ENCODE assay signal across 27 mouse cellular contexts in genomic region chr2:48627011-48627410, GRCm38 (mm10).
DNase-seq lines count a peak whose midpoint lies in the region; ATAC-seq and TF ChIP-seq lines count a peak whose summit lies in the region.
"Had no signal": no experiment of that assay in that cellular context is flagged by ENCODE, and none has a peak within 500 bp of the region (broad histone marks: within the 10 kb centered on the region; RNA-seq: fewer than 3 reads in every experiment).

No protein-coding gene starts in this region.

- intact Hi-C loops in left cerebral cortex, postnatal 36 days (cut with DNase I) = loop anchor here (10.0 kb wide), 1 partner anchor 108 kb away; no protein-coding TSS in a partner anchor

- H3K4me3 ChIP-seq in forebrain, embryonic 15.5 days = no peak overlapping the region
- H3K4me3 ChIP-seq in forebrain, embryonic 12.5 days (replicated peaks) = no peak overlapping the region
- no peak overlapping the region for H3K4me3 ChIP-seq in midbrain, embryonic 15.5 days
- H3K4me3 ChIP-seq: embryonic facial prominence, embryonic 10.5 days; embryonic facial prominence, embryonic 15.5 days; intestine, embryonic 15.5 days; left cerebral cortex, adult 2 months; liver, embryonic 12.5 days; megakaryocyte, embryonic 14.5 days; midbrain, embryonic 12.5 days; stomach, embryonic 15.5 days had no signal

- H3K27ac ChIP-seq in forebrain, embryonic 15.5 days (replicated peaks) = no peak overlapping the region
- H3K27ac ChIP-seq in forebrain, embryonic 12.5 days = no peak overlapping the region
- H3K27ac ChIP-seq in midbrain, embryonic 15.5 days = no peak overlapping the region
- H3K27ac ChIP-seq: embryonic facial prominence, embryonic 10.5 days; embryonic facial prominence, embryonic 15.5 days; hindbrain, postnatal 0 days; intestine, embryonic 15.5 days; kidney, postnatal 0 days; left cerebral cortex, adult 2 months; liver, embryonic 12.5 days; midbrain, embryonic 12.5 days; stomach, embryonic 15.5 days had no signal

- H3K4me2 ChIP-seq in forebrain, embryonic 15.5 days (replicated peaks) = no peak overlapping the region
- H3K4me2 ChIP-seq in forebrain, embryonic 12.5 days = no peak overlapping the region
- H3K4me2 ChIP-seq in midbrain, embryonic 15.5 days = no peak overlapping the region
- H3K4me2 ChIP-seq: embryonic facial prominence, embryonic 15.5 days; intestine, embryonic 15.5 days; liver, embryonic 12.5 days; midbrain, embryonic 12.5 days; stomach, embryonic 15.5 days had no signal

- no peak for TF ChIP-seq CTCF in brain, embryonic 14.5 days (IDR thresholded peaks at IDR 0.05; ENCODE audit: borderline replicate concordance, extremely low read depth, insufficient read depth, insufficient read length)

- H3K9me3 ChIP-seq in forebrain, embryonic 15.5 days = no peaks in the 10 kb centered on the region
- H3K9me3 ChIP-seq in forebrain, embryonic 12.5 days = no peaks in the 10 kb centered on the region
- no peaks in the 10 kb centered on the region for H3K9me3 ChIP-seq in midbrain, embryonic 15.5 days
- H3K9me3 ChIP-seq: embryonic facial prominence, embryonic 10.5 days; embryonic facial prominence, embryonic 15.5 days; intestine, embryonic 15.5 days; liver, embryonic 12.5 days; midbrain, embryonic 12.5 days; stomach, embryonic 15.5 days had no signal

- no peaks in the 10 kb centered on the region for H3K36me3 ChIP-seq in forebrain, embryonic 15.5 days
- no peaks in the 10 kb centered on the region for H3K36me3 ChIP-seq in forebrain, embryonic 12.5 days (replicated peaks)
- no peaks in the 10 kb centered on the region for H3K36me3 ChIP-seq in midbrain, embryonic 15.5 days (replicated peaks)
- H3K36me3 ChIP-seq: embryonic facial prominence, embryonic 10.5 days; embryonic facial prominence, embryonic 15.5 days; intestine, embryonic 15.5 days; liver, embryonic 12.5 days; midbrain, embryonic 12.5 days; stomach, embryonic 15.5 days had no signal

- ATAC-seq in forebrain, embryonic 15.5 days (replicated peaks) = peak; percentile 63; the same call in 1 of the 2 replicates
- no peak for ATAC-seq in forebrain, embryonic 12.5 days (ENCODE audit: low FRiP score)
- ATAC-seq in midbrain, embryonic 15.5 days (replicated peaks) = no peak
- ATAC-seq: hindbrain, postnatal 0 days; intestine, embryonic 15.5 days; liver, embryonic 12.5 days; liver, postnatal 0 days; Patski had no signal

- 62% methylated on average over 4 of the region's 4 CpGs for WGBS in forebrain, embryonic 15.5 days
- 87% methylated on average over 4 of the region's 4 CpGs for WGBS in forebrain, embryonic 12.5 days
- 83% methylated on average over 4 of the region's 4 CpGs for WGBS in midbrain, embryonic 15.5 days

- TF ChIP-seq POLR2A in brain, embryonic 14.5 days (IDR thresholded peaks at IDR 0.05; ENCODE audit: borderline replicate concordance, extremely low read depth, insufficient read depth, insufficient read length, poor library complexity, severe bottlenecking) = no peak

- H3K4me1 ChIP-seq in forebrain, embryonic 15.5 days = peaks cover 19% of the 10 kb centered on the region
- peaks cover 14% of the 10 kb centered on the region for H3K4me1 ChIP-seq in forebrain, embryonic 12.5 days
- H3K4me1 ChIP-seq in midbrain, embryonic 15.5 days = peaks cover 7% of the 10 kb centered on the region; the same call in 1 of the 2 replicates
- H3K4me1 ChIP-seq: embryonic facial prominence, embryonic 10.5 days; embryonic facial prominence, embryonic 15.5 days; intestine, embryonic 15.5 days; liver, embryonic 12.5 days; megakaryocyte, embryonic 14.5 days had no signal

- H3K27me3 ChIP-seq in forebrain, embryonic 15.5 days = no peaks in the 10 kb centered on the region
- no peaks in the 10 kb centered on the region for H3K27me3 ChIP-seq in forebrain, embryonic 12.5 days
- no peaks in the 10 kb centered on the region for H3K27me3 ChIP-seq in midbrain, embryonic 15.5 days (replicated peaks)
- H3K27me3 ChIP-seq: embryonic facial prominence, embryonic 15.5 days; intestine, embryonic 15.5 days; liver, embryonic 12.5 days; megakaryocyte, embryonic 14.5 days; midbrain, embryonic 12.5 days; Patski; stomach, embryonic 15.5 days had no signal

- H3K9ac ChIP-seq in forebrain, embryonic 15.5 days (replicated peaks) = no peak overlapping the region
- H3K9ac ChIP-seq in forebrain, embryonic 12.5 days = no peak overlapping the region
- H3K9ac ChIP-seq in midbrain, embryonic 15.5 days = no peak overlapping the region
- H3K9ac ChIP-seq: embryonic facial prominence, embryonic 15.5 days; intestine, embryonic 15.5 days; liver, embryonic 12.5 days; liver, postnatal 0 days; midbrain, embryonic 12.5 days; stomach, embryonic 15.5 days had no signal

- peak; percentile 71 for DNase-seq in brain, embryonic 14.5 days (ENCODE audit: low read depth)
- peak; percentile 29 to 72 for DNase-seq in layer of hippocampus, adult 18-20 months (ENCODE audit: low spot score in 2 of 2)
- DNase-seq in layer of hippocampus, postnatal 14 days (ENCODE audit: low spot score in 2 of 2) = peak; percentile 7 to 21
- no peak for DNase-seq in left cerebral cortex, postnatal 36 days (ENCODE audit: low spot score in 2 of 2)
- DNase-seq: adrenal gland, postnatal 14 days; cerebellum, adult 8-10 months; cerebellum, postnatal 25 days; kidney, adult 8-10 months; kidney, postnatal 4 days; left cerebral cortex, postnatal 4 days; liver, postnatal 0 days; lung, postnatal 4 days; right cerebral cortex, postnatal 14 days had no signal

Comparison
In these comparisons a context has a peak if more than half of its experiments do, and no peak if none do; other contexts are left out.
1. DNase-seq: peak in brain, embryonic 14.5 days (single experiment), layer of hippocampus, adult 18-20 months (2 of 2) and layer of hippocampus, postnatal 14 days (2 of 2); none in left cerebral cortex, postnatal 36 days (0 of 2).